Mouse (Mus musculus) bone marrow macrophage, adult 2 months (primary cell): ENCODE measurements around the gene Tmem120b.

ENCODE experiments used
- CTCF ChIP-seq: IDR thresholded peaks from 2 replicates; pipeline ENCODE4 v1.5.1; 2012; ENCODE audit warnings: low read depth, mild to moderate bottlenecking, low read length, moderate library complexity
- POLR2A ChIP-seq: IDR thresholded peaks from 2 replicates; pipeline ENCODE4 v1.6.1; 2012; ENCODE audit warnings: mild to moderate bottlenecking, low read depth, low read length, borderline replicate concordance

- no peak for TF ChIP-seq CTCF
- no peak for TF ChIP-seq POLR2A
These were observed 43.9 kb upstream of the Tmem120b start for GRCm38 (mm10) chr5:123024312-123024711.
